Mouse (Mus musculus) liver, adult 2 months (tissue): ENCODE results near the gene Lrrc8a. TPM values are rescaled to one million over a fixed set of nuclear protein-coding genes. Genes with fewer than 3 reads are reported as not detected.

Experiments
- DNase-seq: peaks from one replicate; pipeline ENCODE4 v3.0.0-alpha.2; 2011; ENCODE audit warnings: low read depth, low spot score; ENCODE audit errors: extremely low read depth
- H3K27ac ChIP-seq: fragments of 200-500 bp; replicated peaks from 2 replicates; pipeline ENCODE4 v1.5.1; 2012; ENCODE audit warnings: low read depth, mild to moderate bottlenecking, control low read depth, inconsistent platforms, low read length; ENCODE audit not compliant: insufficient read depth
- H3K27me3 ChIP-seq: fragments of 200-500 bp; 2 replicates; pipeline ENCODE4 v1.6.1; 2012; ENCODE audit warnings: mild to moderate bottlenecking, moderate library complexity, low read length, inconsistent platforms; ENCODE audit not compliant: control insufficient read depth, insufficient read depth
- H3K36me3 ChIP-seq: fragments of 200-500 bp; 2 replicates; pipeline ENCODE4 v1.6.1; 2012; ENCODE audit warnings: low read length, inconsistent platforms; ENCODE audit not compliant: control insufficient read depth, insufficient read depth
- H3K4me1 ChIP-seq: fragments of 200-500 bp; 2 replicates; pipeline ENCODE4 v1.6.1; 2011; ENCODE audit warnings: low read length; ENCODE audit not compliant: control insufficient read depth, insufficient read depth
- H3K4me3 ChIP-seq: fragments of 200-500 bp; 2 replicates; pipeline ENCODE4 v1.5.1; 2011; ENCODE audit warnings: low read depth, mild to moderate bottlenecking, control low read depth, low read length, moderate library complexity; ENCODE audit not compliant: insufficient read depth
- H3K79me2 ChIP-seq: fragments of 200-500 bp; 2 replicates; pipeline ENCODE4 v1.6.1; 2012; ENCODE audit warnings: inconsistent platforms, mild to moderate bottlenecking, low read length, moderate library complexity; ENCODE audit not compliant: control insufficient read depth, insufficient read depth
- H3K9ac ChIP-seq: fragments of 200-500 bp; 2 replicates; pipeline ENCODE4 v1.6.1; 2012; ENCODE audit warnings: low read depth, mild to moderate bottlenecking, control low read depth, inconsistent platforms, low read length
- CTCF ChIP-seq: fragments of 200-500 bp; IDR thresholded peaks from 2 replicates; pipeline ENCODE4 v1.5.1; 2011; ENCODE audit warnings: low read depth, low read length, control low read depth
- POLR2A ChIP-seq: fragments of 200-500 bp; IDR thresholded peaks from 2 replicates; pipeline ENCODE4 v1.6.1; 2011; ENCODE audit warnings: low read length, control low read depth; ENCODE audit not compliant: insufficient read depth; ENCODE audit errors: extremely low read depth
- WGBS: fragments of 180-500 bp; shearing (Covaris S2); methylation state at CpG from one replicate; pipeline ENCODE4 v1.1.7; 2018; 5-methylcytosine and 5-hydroxymethylcytosine counted together
- polyA plus RNA-seq: library from polyadenylated mRNA; depleted of rRNA; stranded (reverse); fragments of >200 nt; gene quantifications from 2 replicates; pipeline ENCODE4 v1.2.3, GENCODE M21; 2012
- total RNA-seq: library from RNA; depleted of rRNA; stranded (reverse); fragments of >200 nt; gene quantifications from 2 replicates; pipeline ENCODE4 v1.2.3, GENCODE M21; 2014

Lrrc8a gene
- total and polyA plus RNA-seq, 2 experiments, result 8.5 to 22.6 TPM

DNA sequence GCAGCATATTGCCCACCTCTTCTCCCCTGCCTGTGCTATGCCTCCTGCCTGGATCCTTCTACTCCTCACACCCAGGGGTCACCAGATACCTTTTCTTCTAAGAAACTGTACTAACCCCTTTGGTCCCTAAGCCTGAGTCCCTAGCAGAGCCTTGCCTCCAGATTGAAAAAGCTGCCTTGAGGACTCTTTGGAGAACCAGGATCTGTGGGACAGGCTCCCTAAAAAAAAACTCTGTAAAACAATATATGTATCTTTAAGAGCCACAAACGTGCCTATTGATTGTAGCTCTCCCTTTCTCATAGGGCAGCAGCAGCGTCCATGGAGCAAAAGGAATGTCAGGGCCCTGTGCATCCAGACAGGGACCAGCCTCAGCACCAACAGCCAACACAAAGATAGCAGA lies 2.8 kb downstream of the Lrrc8a start, which contains the start of gene Gm28035:
Gm28035 (plus strand) TSS at position 301 of the 400 bp plus-strand sequence.
- Histone ChIP-seq H3K27me3 (no peaks in the 10 kb centered on the region), H3K9ac (peak within 1 kb of the TSS; percentile 42), H3K79me2 (peaks cover 45% of the 10 kb centered on the region), H3K4me1 (peaks cover 38% of the 10 kb centered on the region), H3K36me3 (peaks cover 6% of the 10 kb centered on the region; the same call in 1 of the 2 replicates), H3K4me3 (no peak within 1 kb of the TSS), H3K27ac (peak within 1 kb of the TSS; percentile 56)
- no peak for TF ChIP-seq POLR2A
- 55% methylated on average over 2 of the region's 2 CpGs for WGBS
- DNase-seq, result no peak

DNA sequence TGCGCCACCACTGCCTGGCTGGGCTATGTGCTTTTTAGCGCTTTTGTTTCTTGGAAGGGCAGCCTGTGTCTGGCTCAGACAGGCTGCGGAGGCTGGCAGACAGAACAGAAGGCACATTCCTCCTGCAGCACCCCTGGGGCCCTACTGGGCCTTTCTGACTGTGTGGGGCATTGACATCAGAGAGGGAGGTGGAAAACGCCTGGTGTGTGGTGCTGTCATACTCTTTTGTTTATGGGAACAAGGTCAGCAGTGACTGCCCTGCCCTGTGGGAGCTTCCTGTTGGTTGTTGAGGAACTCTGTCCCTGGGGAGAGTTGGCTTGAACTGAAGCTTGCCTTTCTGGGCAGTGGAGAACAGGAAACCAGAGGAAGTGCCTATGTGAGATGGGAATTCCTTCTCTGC lies 5.0 kb downstream of the Lrrc8a start:
- peak; percentile 88 for DNase-seq
- Histone ChIP-seq H3K9ac (0 out of 2 replicates have a peak overlapping the region, but pooled peaks have one; percentile 14), H3K27me3 (no peaks in the 10 kb centered on the region), H3K4me1 (peaks cover 47% of the 10 kb centered on the region), H3K4me3 (no peak overlapping the region), H3K36me3 (peaks cover 6% of the 10 kb centered on the region; the same call in 1 of the 2 replicates), H3K27ac (peak overlapping the region; percentile 43), H3K79me2 (peaks cover 58% of the 10 kb centered on the region)
- no peak for TF ChIP-seq POLR2A
- TF ChIP-seq CTCF, result no peak
- 10% methylated on average over 4 of the region's 4 CpGs for WGBS

DNA sequence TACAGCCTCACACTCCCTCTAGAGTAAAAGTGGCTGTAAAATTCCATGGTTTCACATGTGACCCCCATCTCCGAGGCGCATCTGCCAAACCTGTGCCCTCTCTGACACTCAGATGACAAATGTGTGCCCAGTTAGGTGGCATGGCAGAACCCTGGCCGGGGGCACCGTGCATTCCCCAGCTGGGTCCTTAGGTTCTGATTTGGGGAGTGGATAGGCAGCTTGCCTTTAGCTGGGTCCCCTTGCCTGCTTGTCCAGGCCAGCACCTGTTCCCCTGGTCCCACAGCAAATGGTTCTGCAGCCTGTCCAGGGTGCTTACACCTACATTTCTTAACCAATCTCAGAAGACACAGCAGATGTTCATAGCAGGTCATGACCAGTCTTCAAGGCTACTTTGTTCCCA lies 5.9 kb downstream of the Lrrc8a start:
- H3K9ac ChIP-seq, result no peak overlapping the region
- H3K27ac ChIP-seq, result peak overlapping the region; percentile 43; the same call in 1 of the 2 replicates
- TF ChIP-seq CTCF (no peak), POLR2A (no peak)
- no peak overlapping the region for H3K4me3 ChIP-seq
- DNase-seq, result no peak
- no peaks in the 10 kb centered on the region for H3K27me3 ChIP-seq
- peaks cover 51% of the 10 kb centered on the region for H3K4me1 ChIP-seq
- H3K36me3 ChIP-seq, result peaks cover 8% of the 10 kb centered on the region; the same call in 1 of the 2 replicates
- 81% methylated on average over 4 of the region's 4 CpGs for WGBS
- peaks cover 59% of the 10 kb centered on the region for H3K79me2 ChIP-seq

DNA sequence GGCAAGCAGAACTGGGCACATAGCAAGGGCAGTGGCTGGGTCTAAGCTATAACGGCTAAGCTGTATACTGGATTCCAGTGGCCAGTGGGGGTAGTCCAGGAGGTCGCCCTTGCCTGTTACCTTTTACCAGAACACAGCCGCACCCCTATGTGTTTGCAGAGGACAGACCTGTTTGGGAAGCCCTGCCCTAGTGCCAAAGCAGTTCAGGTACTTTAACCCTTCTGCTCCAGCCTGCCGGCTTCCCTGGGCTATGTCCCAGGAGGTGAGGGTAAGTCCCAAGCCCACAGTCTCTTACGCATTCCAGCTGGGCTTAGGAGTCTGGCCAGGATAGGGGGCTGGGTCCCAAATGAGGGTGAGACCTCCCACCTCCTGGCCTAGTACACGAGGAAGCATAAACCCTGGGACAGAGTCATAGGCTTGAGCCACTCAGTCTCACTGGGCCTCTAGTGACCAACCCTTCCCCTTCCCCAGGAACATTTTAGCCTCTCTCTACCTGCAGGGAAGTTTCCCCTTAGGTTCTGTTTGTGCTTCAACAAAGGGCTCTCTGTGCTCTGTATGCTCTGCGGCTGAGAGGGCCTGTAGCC lies 7.2 kb downstream of the Lrrc8a start:
- DNase-seq, result peak; percentile 69

DNA sequence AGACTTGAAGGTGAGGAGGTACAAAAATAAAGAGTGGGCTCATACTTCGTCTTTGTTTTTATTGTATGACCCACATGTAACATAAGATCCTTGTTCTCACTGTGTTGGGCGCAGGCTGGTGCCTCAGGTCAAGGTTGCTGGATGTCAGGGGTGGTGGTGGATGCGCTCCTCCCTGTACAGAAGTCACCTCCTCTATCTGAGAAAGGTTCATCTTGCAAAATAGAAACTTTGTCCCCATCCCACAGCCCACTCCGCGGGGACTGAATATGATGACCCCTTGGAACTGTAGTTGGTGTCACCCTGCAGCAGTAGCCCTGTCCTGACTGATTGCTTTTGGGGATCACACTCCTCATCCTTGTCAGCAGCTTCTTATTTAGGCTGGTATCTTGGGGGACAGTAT lies 9.5 kb downstream of the Lrrc8a start:
- Histone ChIP-seq H3K27me3 (no peaks in the 10 kb centered on the region), H3K4me1 (peaks cover 31% of the 10 kb centered on the region), H3K79me2 (peaks cover 68% of the 10 kb centered on the region), H3K9ac (no peak overlapping the region), H3K4me3 (no peak overlapping the region), H3K36me3 (peaks cover 4% of the 10 kb centered on the region; the same call in 1 of the 2 replicates), H3K27ac (no peak overlapping the region)
- WGBS, result 30% methylated on average over 5 of the region's 5 CpGs
- TF ChIP-seq CTCF, result no peak
- no peak for TF ChIP-seq POLR2A
- DNase-seq, result peak; percentile 79

More for the DNA sequence above, 7.2 kb downstream of the Lrrc8a start:
- peaks cover 9% of the 10 kb centered on the region; the same call in 1 of the 2 replicates for H3K36me3 ChIP-seq
- H3K4me1 ChIP-seq, result peaks cover 39% of the 10 kb centered on the region
- TF ChIP-seq CTCF (no peak), POLR2A (no peak)
- no peaks in the 10 kb centered on the region for H3K27me3 ChIP-seq
- 29% methylated on average over 7 of the region's 7 CpGs for WGBS
- H3K27ac ChIP-seq, result peak overlapping the region; percentile 24; the same call in 1 of the 2 replicates
- peaks cover 60% of the 10 kb centered on the region for H3K79me2 ChIP-seq
- no peak overlapping the region for H3K9ac ChIP-seq
- no peak overlapping the region for H3K4me3 ChIP-seq

DNA sequence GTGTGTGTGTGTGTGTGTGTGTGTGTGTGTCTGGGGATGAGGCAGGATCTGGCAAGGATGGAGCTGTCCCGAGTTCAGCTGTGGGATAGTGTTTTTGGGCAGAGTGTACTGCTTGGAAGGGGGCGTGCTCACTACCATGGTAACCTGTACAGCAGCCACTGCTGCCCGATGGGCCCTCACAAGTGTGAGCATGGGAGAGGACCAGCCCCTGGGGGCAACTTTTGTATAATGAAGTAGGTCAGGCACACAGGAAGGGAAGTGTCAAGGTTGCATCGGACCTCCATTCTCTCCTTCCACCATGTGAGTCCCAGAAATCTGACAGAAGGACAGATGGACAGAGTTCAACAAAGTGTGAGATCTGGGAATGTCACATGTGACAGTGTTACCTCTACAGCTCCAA lies 10.2 kb downstream of the Lrrc8a start:
- H3K4me1 ChIP-seq, result peaks cover 26% of the 10 kb centered on the region
- DNase-seq, result no peak
- H3K79me2 ChIP-seq, result peaks cover 74% of the 10 kb centered on the region
- 40% methylated on average over 4 of the region's 4 CpGs for WGBS
- H3K27me3 ChIP-seq, result no peaks in the 10 kb centered on the region
- TF ChIP-seq CTCF (no peak), POLR2A (no peak)
- no peak overlapping the region for H3K9ac ChIP-seq
- no peak overlapping the region for H3K27ac ChIP-seq
- no peak overlapping the region for H3K4me3 ChIP-seq
- H3K36me3 ChIP-seq, result peaks cover 4% of the 10 kb centered on the region; the same call in 1 of the 2 replicates
